Mouse (Mus musculus): ENCODE data around the gene Eipr1. TPM values are rescaled to one million over a fixed set of nuclear protein-coding genes. Genes with fewer than 3 reads are reported as not detected.

The Eipr1 gene
- total and polyA plus RNA-seq, 2 experiments from 2014 or later = 60.8 to 66.6 TPM

GRCm38 (mm10) chr12:28834266-28834665 is 82.7 kb downstream of the Eipr1 start:
- WGBS = 88% methylated on average over 6 of the region's 6 CpGs
- ATAC-seq = no peak
- no peaks in the 10 kb centered on the region for H3K27me3 ChIP-seq (ENCODE audit: insufficient read depth, low read length)
- no peak overlapping the region for H3K9ac ChIP-seq
- H3K36me3 ChIP-seq (ENCODE audit: insufficient read depth) = peaks cover 7% of the 10 kb centered on the region; the same call in 1 of the 2 replicates
- H3K9me3 ChIP-seq (ENCODE audit: low read length) = no peaks in the 10 kb centered on the region
- no peak overlapping the region for H3K4me3 ChIP-seq (ENCODE audit: low read depth, low read length)
- TF ChIP-seq CTCF (IDR thresholded peaks at IDR 0.05; ENCODE audit: low read depth) = no peak
- H3K4me1 ChIP-seq (ENCODE audit: insufficient read depth) = no peaks in the 10 kb centered on the region
- no peak for DNase-seq
- H3K27ac ChIP-seq (ENCODE audit: low read depth, low read length) = no peak overlapping the region
- H3K4me2 ChIP-seq (ENCODE audit: low read depth) = no peak overlapping the region

GRCm38 (mm10) chr12:28835683-28836082 is 84.1 kb downstream of the Eipr1 start:
- 85% methylated on average over 3 of the region's 3 CpGs for WGBS
- Histone ChIP-seq H3K4me2 (ENCODE audit: low read depth) (no peak overlapping the region), H3K27ac (ENCODE audit: low read depth, low read length) (no peak overlapping the region), H3K9ac (no peak overlapping the region), H3K36me3 (ENCODE audit: insufficient read depth) (no peaks in the 10 kb centered on the region; the same call in 1 of the 2 replicates), H3K27me3 (ENCODE audit: insufficient read depth, low read length) (no peaks in the 10 kb centered on the region), H3K4me3 (ENCODE audit: low read depth, low read length) (no peak overlapping the region), H3K9me3 (ENCODE audit: low read length) (no peaks in the 10 kb centered on the region), H3K4me1 (ENCODE audit: insufficient read depth) (no peaks in the 10 kb centered on the region)
- ATAC-seq (no peak), DNase-seq (no peak)
- no peak for TF ChIP-seq CTCF (IDR thresholded peaks at IDR 0.05; ENCODE audit: low read depth)

- Histone ChIP-seq H3K27me3 (ENCODE audit: insufficient read depth, low read length) (no peaks in the 10 kb centered on the region), H3K27ac (ENCODE audit: low read depth, low read length) (no peak overlapping the region), H3K36me3 (ENCODE audit: insufficient read depth) (no peaks in the 10 kb centered on the region), H3K9ac (no peak overlapping the region), H3K9me3 (ENCODE audit: low read length) (no peaks in the 10 kb centered on the region; the same call in 1 of the 2 replicates), H3K4me1 (ENCODE audit: insufficient read depth) (no peaks in the 10 kb centered on the region), H3K4me3 (ENCODE audit: low read depth, low read length) (no peak overlapping the region), H3K4me2 (ENCODE audit: low read depth) (no peak overlapping the region)
- no peak for DNase-seq
- 82% methylated on average over 4 of the region's 4 CpGs for WGBS
- TF ChIP-seq CTCF (IDR thresholded peaks at IDR 0.05; ENCODE audit: low read depth) = peak; percentile 29
- ATAC-seq = no peak
These were observed 86.7 kb downstream of the Eipr1 start for GRCm38 (mm10) chr12:28838268-28838667.

- ATAC-seq = no peak
- no peak overlapping the region for H3K9ac ChIP-seq
- DNase-seq = no peak
- H3K4me3 ChIP-seq (ENCODE audit: low read depth, low read length) = no peak overlapping the region
- H3K36me3 ChIP-seq (ENCODE audit: insufficient read depth) = no peaks in the 10 kb centered on the region
- H3K27me3 ChIP-seq (ENCODE audit: insufficient read depth, low read length) = no peaks in the 10 kb centered on the region
- no peaks in the 10 kb centered on the region for H3K4me1 ChIP-seq (ENCODE audit: insufficient read depth)
- no peak overlapping the region for H3K27ac ChIP-seq (ENCODE audit: low read depth, low read length)
- no peak overlapping the region for H3K4me2 ChIP-seq (ENCODE audit: low read depth)
- WGBS = 75% methylated on average over 7 of the region's 7 CpGs
- no peak for TF ChIP-seq CTCF (IDR thresholded peaks at IDR 0.05; ENCODE audit: low read depth)
- no peaks in the 10 kb centered on the region; the same call in 1 of the 2 replicates for H3K9me3 ChIP-seq (ENCODE audit: low read length)
These were observed 87.4 kb downstream of the Eipr1 start for GRCm38 (mm10) chr12:28838971-28839370.

- Histone ChIP-seq H3K36me3 (ENCODE audit: insufficient read depth) (no peaks in the 10 kb centered on the region), H3K4me2 (ENCODE audit: low read depth) (no peak overlapping the region), H3K9ac (no peak overlapping the region), H3K27ac (ENCODE audit: low read depth, low read length) (no peak overlapping the region), H3K27me3 (ENCODE audit: insufficient read depth, low read length) (no peaks in the 10 kb centered on the region), H3K4me3 (ENCODE audit: low read depth, low read length) (no peak overlapping the region), H3K9me3 (ENCODE audit: low read length) (no peaks in the 10 kb centered on the region; the same call in 1 of the 2 replicates), H3K4me1 (ENCODE audit: insufficient read depth) (no peaks in the 10 kb centered on the region)
- 82% methylated on average over 5 of the region's 5 CpGs for WGBS
- DNase-seq = no peak
- no peak for ATAC-seq
- TF ChIP-seq CTCF (IDR thresholded peaks at IDR 0.05; ENCODE audit: low read depth) = no peak
These were observed 89.6 kb downstream of the Eipr1 start for GRCm38 (mm10) chr12:28841179-28841698.

GRCm38 (mm10) chr12:28845811-28846210 is 94.2 kb downstream of the Eipr1 start:
- no peak for TF ChIP-seq CTCF (IDR thresholded peaks at IDR 0.05; ENCODE audit: low read depth)
- no peaks in the 10 kb centered on the region for H3K4me1 ChIP-seq (ENCODE audit: insufficient read depth)
- no peak for ATAC-seq
- WGBS = 91% methylated on average over 8 of the region's 8 CpGs
- no peak overlapping the region for H3K9ac ChIP-seq
- H3K27ac ChIP-seq (ENCODE audit: low read depth, low read length) = no peak overlapping the region
- no peaks in the 10 kb centered on the region; the same call in 1 of the 2 replicates for H3K9me3 ChIP-seq (ENCODE audit: low read length)
- no peak overlapping the region for H3K4me2 ChIP-seq (ENCODE audit: low read depth)
- H3K36me3 ChIP-seq (ENCODE audit: insufficient read depth) = no peaks in the 10 kb centered on the region
- no peak for DNase-seq
- H3K4me3 ChIP-seq (ENCODE audit: low read depth, low read length) = no peak overlapping the region
- H3K27me3 ChIP-seq (ENCODE audit: insufficient read depth, low read length) = no peaks in the 10 kb centered on the region

GRCm38 (mm10) chr12:28847401-28847800 is 95.8 kb downstream of the Eipr1 start:
- no peak overlapping the region for H3K27ac ChIP-seq (ENCODE audit: low read depth, low read length)
- H3K9ac ChIP-seq = no peak overlapping the region
- no peaks in the 10 kb centered on the region for H3K36me3 ChIP-seq (ENCODE audit: insufficient read depth)
- no peaks in the 10 kb centered on the region; the same call in 1 of the 2 replicates for H3K9me3 ChIP-seq (ENCODE audit: low read length)
- H3K4me1 ChIP-seq (ENCODE audit: insufficient read depth) = no peaks in the 10 kb centered on the region
- no peak for DNase-seq
- no peak for TF ChIP-seq CTCF (IDR thresholded peaks at IDR 0.05; ENCODE audit: low read depth)
- H3K4me3 ChIP-seq (ENCODE audit: low read depth, low read length) = no peak overlapping the region
- no peaks in the 10 kb centered on the region for H3K27me3 ChIP-seq (ENCODE audit: insufficient read depth, low read length)
- no peak overlapping the region for H3K4me2 ChIP-seq (ENCODE audit: low read depth)
- ATAC-seq = no peak
- WGBS = 76% methylated on average over 6 of the region's 6 CpGs
